Mouse (Mus musculus) liver, embryonic 16.5 days (tissue): ENCODE results near the gene Hpcal1. TPM values are rescaled to one million over a fixed set of nuclear protein-coding genes. Genes with fewer than 3 reads are reported as not detected.
"Not testable (repeated sequence)": the region's sequence is repeated elsewhere in the genome, so short reads cannot be mapped to it uniquely, and the experiment has no call there.

Source experiments
- ATAC-seq: fragments of 200-750 bp; cut with Nextera tagmentation; 2 replicates; pipeline ENCODE4 v1.8.0; 2017; ENCODE audit warnings: low read depth, mild to moderate bottlenecking, moderate number of reproducible peaks, moderate library complexity
- H3K27ac ChIP-seq: fragments of 300-500 bp; sonication (generic); 2 replicates; pipeline ENCODE4 v1.5.1; 2014; ENCODE audit warnings: mild to moderate bottlenecking, low read length
- H3K27me3 ChIP-seq: fragments of 300-500 bp; sonication (generic); 2 replicates; pipeline ENCODE4 v1.6.1; 2014; ENCODE audit warnings: low read depth, low read length, mixed read lengths; ENCODE audit not compliant: control insufficient read depth, insufficient read depth
- H3K36me3 ChIP-seq: fragments of 300-500 bp; sonication (generic); 2 replicates; pipeline ENCODE4 v1.6.1; 2014; ENCODE audit warnings: mild to moderate bottlenecking; ENCODE audit not compliant: control insufficient read depth, insufficient read depth
- H3K4me1 ChIP-seq: fragments of 300-500 bp; sonication (generic); 2 replicates; pipeline ENCODE4 v1.6.1; 2014; ENCODE audit warnings: low read depth, low read length, mixed read lengths; ENCODE audit not compliant: control insufficient read depth
- H3K4me2 ChIP-seq: fragments of 300-500 bp; sonication (generic); 2 replicates; pipeline ENCODE4 v1.6.1; 2014; ENCODE audit warnings: low read depth, low read length, mixed read lengths
- H3K4me3 ChIP-seq: fragments of 300-500 bp; sonication (generic); 2 replicates; pipeline ENCODE4 v1.5.1; 2014; ENCODE audit warnings: low read depth, mild to moderate bottlenecking, low read length
- H3K9ac ChIP-seq: fragments of 300-500 bp; sonication (generic); 2 replicates; pipeline ENCODE4 v1.6.1; 2014; ENCODE audit warnings: low read depth, low read length
- H3K9me3 ChIP-seq: fragments of 300-500 bp; sonication (generic); replicated peaks from 2 replicates; pipeline ENCODE4 v1.6.1; 2016; ENCODE audit warnings: low read length; ENCODE audit not compliant: control insufficient read depth
- WGBS: fragments of 180-500 bp; shearing (Covaris S2); extraction: QIAGEN DNeasy Blood & Tissue Kit; methylation state at CpG from one replicate; pipeline ENCODE4 v1.1.7; 2014; ENCODE audit not compliant: insufficient replicate concordance; 5-methylcytosine and 5-hydroxymethylcytosine counted together
- polyA plus RNA-seq: library from polyadenylated mRNA; unstranded; fragments of >200 nt; fragmentation: Nextera tagmentation; extraction: Ambion mirVana; gene quantifications from 2 replicates; pipeline ENCODE4 v1.2.1, GENCODE M21; 2015

The Hpcal1 gene
- polyA plus RNA-seq, 1 experiment from 2014 or later, result 23.6 TPM

DNA sequence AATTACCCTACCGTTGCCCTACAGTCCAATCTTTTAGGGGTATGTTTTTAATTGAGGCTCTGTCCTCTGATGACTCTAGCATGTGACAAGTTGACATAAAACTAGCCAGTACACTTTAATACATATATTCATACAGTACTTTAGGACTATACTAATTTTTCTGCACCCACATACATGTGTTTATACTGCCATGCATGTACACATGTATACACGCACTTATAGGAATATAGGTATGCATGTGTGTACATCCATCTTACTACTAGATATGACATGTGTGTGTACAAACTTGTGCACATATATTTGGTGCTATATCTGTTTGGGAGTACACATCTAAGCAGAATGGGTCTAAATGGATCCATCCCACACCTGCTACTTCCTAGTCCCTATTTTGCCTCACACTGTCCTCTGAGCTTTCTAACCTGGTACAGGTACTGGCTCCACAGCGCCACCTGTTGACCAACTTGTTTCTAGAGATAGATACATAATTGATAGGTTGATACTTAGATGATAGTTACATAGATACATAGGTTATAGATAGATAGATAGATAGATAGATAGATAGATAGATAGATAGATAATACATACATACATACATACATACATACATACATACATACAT is 105.1 kb downstream of the Hpcal1 start:
- no peak for ATAC-seq
- Histone ChIP-seq H3K27ac (no peak overlapping the region), H3K36me3 (no peaks in the 10 kb centered on the region), H3K9ac (no peak overlapping the region), H3K4me2 (no peak overlapping the region), H3K9me3 (no peaks in the 10 kb centered on the region), H3K27me3 (no peaks in the 10 kb centered on the region), H3K4me3 (no peak overlapping the region), H3K4me1 (no peaks in the 10 kb centered on the region)
- WGBS, result 48% methylated on average over 3 of the region's 3 CpGs

- H3K9ac ChIP-seq, H3K4me3 ChIP-seq, H3K4me2 ChIP-seq, H3K9me3 ChIP-seq, ATAC-seq, H3K36me3 ChIP-seq, H3K27me3 ChIP-seq, H3K4me1 ChIP-seq, H3K27ac ChIP-seq: not testable (repeated sequence)
- 71% methylated on average over 11 of the region's 11 CpGs for WGBS
These were observed 107.6 kb downstream of the Hpcal1 start for GRCm38 (mm10) chr12:17798261-17798660.

DNA sequence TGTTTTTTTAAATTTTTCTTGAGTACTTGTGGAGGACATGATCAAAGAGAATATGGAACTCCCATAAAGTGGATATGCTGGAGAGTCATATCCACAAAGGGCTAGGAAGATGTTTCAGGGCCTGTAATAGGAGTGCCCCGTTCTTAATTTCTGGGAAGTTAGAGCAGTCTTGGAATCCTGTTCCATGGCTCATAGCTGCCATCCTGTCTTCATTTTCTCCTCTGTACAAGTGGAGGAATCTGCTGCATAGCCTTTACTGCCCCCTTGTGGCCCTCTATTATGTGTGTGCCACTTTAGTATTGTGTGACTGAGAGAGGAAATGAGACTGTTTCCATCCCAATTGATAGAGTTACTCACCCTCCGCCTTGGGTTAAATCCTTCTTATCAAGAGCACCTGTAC is 117.9 kb downstream of the Hpcal1 start:
- H3K4me2 ChIP-seq, result no peak overlapping the region
- H3K9me3 ChIP-seq, result no peaks in the 10 kb centered on the region
- H3K4me1 ChIP-seq, result no peaks in the 10 kb centered on the region
- no peak for ATAC-seq
- H3K27me3 ChIP-seq, result no peaks in the 10 kb centered on the region
- 19% methylated on average over 2 of the region's 2 CpGs for WGBS
- H3K9ac ChIP-seq, result no peak overlapping the region
- no peaks in the 10 kb centered on the region for H3K36me3 ChIP-seq
- no peak overlapping the region for H3K27ac ChIP-seq
- H3K4me3 ChIP-seq, result no peak overlapping the region

GRCm38 (mm10) chr12:17835279-17835678 is 144.6 kb downstream of the Hpcal1 start:
- not testable (repeated sequence) for H3K27me3 ChIP-seq, H3K9me3 ChIP-seq, ATAC-seq, H3K36me3 ChIP-seq, H3K9ac ChIP-seq, H3K27ac ChIP-seq, H3K4me1 ChIP-seq, H3K4me2 ChIP-seq, H3K4me3 ChIP-seq
- 59% methylated on average over 1 of the region's 1 CpGs for WGBS

Other genes starting within 250 kb of the Hpcal1 start
- 301 and 303 TPM in 2 replicates for gene Odc1, start 146.1 kb upstream of the Hpcal1 start, polyA plus RNA-seq